Mouse (Mus musculus): Measurements from ENCODE around the gene Gm12184. TPM values are rescaled to one million over a fixed set of nuclear protein-coding genes. Genes with fewer than 3 reads are reported as not detected.
"Not testable (repeated sequence)": the region's sequence is repeated elsewhere in the genome, so short reads cannot be mapped to it uniquely, and the experiment has no call there.

The Gm12184 gene
- polyA plus RNA-seq, 1 experiment = 4.6 TPM

DNA sequence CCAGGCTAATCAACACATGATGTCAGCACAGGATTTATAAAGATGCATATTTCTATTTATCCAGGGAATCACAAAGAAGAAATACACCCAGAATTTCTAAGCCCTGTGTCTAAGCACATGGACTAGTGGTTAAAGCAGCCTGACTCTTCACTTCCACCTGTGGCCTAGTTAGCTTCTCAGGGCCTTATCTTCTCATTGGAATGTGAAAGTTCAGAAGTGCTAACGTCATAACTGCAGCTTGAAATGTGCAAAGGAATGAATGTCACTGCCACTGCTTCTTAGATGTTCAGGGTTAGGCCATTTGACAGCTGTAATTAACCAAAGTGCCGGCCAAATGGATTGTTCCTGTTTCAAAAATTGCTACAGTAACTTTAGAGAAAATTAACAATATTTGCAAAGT is 3.8 kb upstream of the Gm12184 start:
- H3K36me3 ChIP-seq (ENCODE audit: control insufficient read depth) = no peaks in the 10 kb centered on the region

DNA sequence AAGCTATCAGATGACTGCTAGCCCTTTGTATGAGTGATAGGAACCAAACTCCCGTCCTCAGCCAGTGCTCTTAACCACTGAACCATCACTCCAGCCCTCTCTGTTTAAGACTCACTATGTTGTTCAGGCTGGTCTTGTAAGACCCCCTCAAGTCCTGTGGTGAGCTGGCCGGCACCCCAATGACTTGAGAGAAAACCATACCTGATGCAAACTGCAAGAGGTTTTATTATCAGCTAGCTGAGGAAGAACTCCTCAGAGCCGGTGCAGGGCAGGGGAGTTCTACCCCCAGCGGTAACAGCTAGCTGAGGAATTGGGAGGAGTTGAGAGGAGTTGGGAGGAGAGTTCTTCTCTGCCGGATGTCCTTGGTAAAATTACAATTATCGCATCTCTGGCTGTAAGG is 1.5 kb upstream of the Gm12184 start:
- TF ChIP-seq TAL1 (IDR thresholded peaks at IDR 0.05; ENCODE audit: low read length) (no peak), GATA1 (IDR thresholded peaks at IDR 0.05; ENCODE audit: low read length) (no peak)
- peaks cover 32% of the 10 kb centered on the region for H3K4me1 ChIP-seq (ENCODE audit: control insufficient read depth)

More for the DNA sequence above, 3.8 kb upstream of the Gm12184 start:
- H3K27me3 ChIP-seq (ENCODE audit: control insufficient read depth) = peaks cover 23% of the 10 kb centered on the region
- peaks cover 11% of the 10 kb centered on the region for H3K9me3 ChIP-seq (ENCODE audit: control insufficient read depth, low read length)
- TF ChIP-seq GATA1 (IDR thresholded peaks at IDR 0.05; ENCODE audit: low read length) (no peak), TAL1 (IDR thresholded peaks at IDR 0.05; ENCODE audit: low read length) (no peak)
- H3K4me3 ChIP-seq (replicated peaks) = no peak overlapping the region
- peaks cover 35% of the 10 kb centered on the region for H3K4me1 ChIP-seq (ENCODE audit: control insufficient read depth)

DNA sequence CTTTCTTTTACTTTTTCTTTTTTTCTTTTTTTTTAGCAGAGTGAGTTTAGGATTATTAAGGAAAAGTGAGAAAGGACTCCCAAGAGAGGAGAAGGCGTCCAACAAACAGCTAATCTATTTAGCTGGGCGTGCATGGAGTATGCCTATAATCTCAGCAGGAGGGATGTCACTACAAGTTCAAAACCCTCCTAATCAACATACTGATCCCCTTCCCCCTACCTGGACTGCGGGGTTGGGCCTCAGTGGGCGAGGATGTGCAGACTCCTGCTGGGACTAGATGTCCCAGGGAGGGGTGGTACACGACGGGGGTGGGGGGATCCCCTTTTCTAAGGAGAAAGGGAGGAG is 269 bp upstream of the Gm12184 start:
- Histone ChIP-seq H3K27me3 (ENCODE audit: control insufficient read depth) (peaks cover 45% of the 10 kb centered on the region), H3K9me3 (ENCODE audit: control insufficient read depth, low read length) (peaks cover 11% of the 10 kb centered on the region), H3K4me1 (ENCODE audit: control insufficient read depth) (peaks cover 34% of the 10 kb centered on the region), H3K4me3 (replicated peaks) (peak overlapping the region; percentile 66), H3K36me3 (ENCODE audit: control insufficient read depth) (no peaks in the 10 kb centered on the region)
- TF ChIP-seq GATA1 (IDR thresholded peaks at IDR 0.05; ENCODE audit: low read length) = no peak
- no peak for TF ChIP-seq TAL1 (IDR thresholded peaks at IDR 0.05; ENCODE audit: low read length)

More for the DNA sequence above, 1.5 kb upstream of the Gm12184 start:
- Histone ChIP-seq H3K9me3 (ENCODE audit: control insufficient read depth, low read length) (peaks cover 11% of the 10 kb centered on the region), H3K27me3 (ENCODE audit: control insufficient read depth) (peaks cover 41% of the 10 kb centered on the region), H3K36me3 (ENCODE audit: control insufficient read depth) (no peaks in the 10 kb centered on the region), H3K4me3 (replicated peaks) (no peak overlapping the region)

DNA sequence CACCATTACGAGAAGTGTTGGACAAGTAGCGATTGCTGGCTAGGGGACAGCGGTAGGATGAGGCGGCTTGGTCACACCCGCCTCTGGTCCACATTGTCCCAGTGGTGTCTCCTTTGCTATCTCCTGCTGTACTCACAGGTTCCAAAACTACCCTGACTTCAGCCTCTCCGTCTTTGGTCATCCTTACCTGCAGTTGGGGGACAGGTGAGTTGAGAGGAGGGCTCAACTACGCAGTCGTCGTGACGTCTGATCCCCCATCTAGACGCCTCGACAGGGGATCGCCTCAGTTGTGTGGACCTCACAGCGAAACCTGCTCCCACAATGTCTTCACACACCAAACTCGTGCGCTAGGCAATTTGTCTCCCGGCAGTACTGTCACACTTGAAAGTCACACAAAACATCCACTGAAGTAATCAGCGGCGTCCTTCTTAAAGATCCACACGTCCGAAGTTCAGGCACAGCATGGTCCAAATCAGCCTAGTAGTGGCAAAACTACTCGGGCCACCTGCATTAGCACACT is 2.1 kb downstream of the Gm12184 start:
- peaks cover 11% of the 10 kb centered on the region for H3K9me3 ChIP-seq (ENCODE audit: control insufficient read depth, low read length)
- H3K36me3 ChIP-seq (ENCODE audit: control insufficient read depth) = no peaks in the 10 kb centered on the region
- H3K27me3 ChIP-seq (ENCODE audit: control insufficient read depth) = peaks cover 45% of the 10 kb centered on the region
- peak overlapping the region; percentile 62 for H3K4me3 ChIP-seq (replicated peaks)
- TF ChIP-seq GATA1 (IDR thresholded peaks at IDR 0.05; ENCODE audit: low read length) (no peak), TAL1 (IDR thresholded peaks at IDR 0.05; ENCODE audit: low read length) (no peak)
- H3K4me1 ChIP-seq (ENCODE audit: control insufficient read depth) = peaks cover 51% of the 10 kb centered on the region

DNA sequence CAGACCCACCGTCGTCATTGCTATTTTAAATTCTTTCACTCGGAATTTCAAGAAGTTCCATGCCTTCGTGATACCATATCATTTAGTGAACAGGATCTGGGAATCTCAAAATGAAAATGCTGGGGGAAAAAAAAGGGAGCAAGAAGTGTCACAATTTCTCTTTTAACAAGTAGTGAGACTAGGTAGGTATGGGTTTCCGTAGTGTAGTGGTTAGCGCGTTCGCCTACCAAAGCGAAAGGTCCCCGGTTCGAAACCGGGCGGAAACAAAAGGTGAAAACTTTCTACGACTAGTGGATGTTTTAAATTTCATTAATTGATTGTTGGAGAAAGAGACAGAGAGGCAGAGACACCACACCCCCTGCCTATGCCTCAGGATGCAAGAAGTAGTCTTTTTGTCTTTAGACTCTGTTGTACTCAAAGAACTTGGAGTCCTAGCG is 2.9 kb downstream of the Gm12184 start:
- Histone ChIP-seq H3K4me1 (ENCODE audit: control insufficient read depth) (peaks cover 53% of the 10 kb centered on the region), H3K4me3 (replicated peaks) (peak overlapping the region; percentile 62), H3K36me3 (ENCODE audit: control insufficient read depth) (no peaks in the 10 kb centered on the region), H3K9me3 (ENCODE audit: control insufficient read depth, low read length) (peaks cover 9% of the 10 kb centered on the region), H3K27me3 (ENCODE audit: control insufficient read depth) (peaks cover 45% of the 10 kb centered on the region)
- TF ChIP-seq GATA1 (IDR thresholded peaks at IDR 0.05; ENCODE audit: low read length) = no peak
- TF ChIP-seq TAL1 (IDR thresholded peaks at IDR 0.05; ENCODE audit: low read length) = no peak

DNA sequence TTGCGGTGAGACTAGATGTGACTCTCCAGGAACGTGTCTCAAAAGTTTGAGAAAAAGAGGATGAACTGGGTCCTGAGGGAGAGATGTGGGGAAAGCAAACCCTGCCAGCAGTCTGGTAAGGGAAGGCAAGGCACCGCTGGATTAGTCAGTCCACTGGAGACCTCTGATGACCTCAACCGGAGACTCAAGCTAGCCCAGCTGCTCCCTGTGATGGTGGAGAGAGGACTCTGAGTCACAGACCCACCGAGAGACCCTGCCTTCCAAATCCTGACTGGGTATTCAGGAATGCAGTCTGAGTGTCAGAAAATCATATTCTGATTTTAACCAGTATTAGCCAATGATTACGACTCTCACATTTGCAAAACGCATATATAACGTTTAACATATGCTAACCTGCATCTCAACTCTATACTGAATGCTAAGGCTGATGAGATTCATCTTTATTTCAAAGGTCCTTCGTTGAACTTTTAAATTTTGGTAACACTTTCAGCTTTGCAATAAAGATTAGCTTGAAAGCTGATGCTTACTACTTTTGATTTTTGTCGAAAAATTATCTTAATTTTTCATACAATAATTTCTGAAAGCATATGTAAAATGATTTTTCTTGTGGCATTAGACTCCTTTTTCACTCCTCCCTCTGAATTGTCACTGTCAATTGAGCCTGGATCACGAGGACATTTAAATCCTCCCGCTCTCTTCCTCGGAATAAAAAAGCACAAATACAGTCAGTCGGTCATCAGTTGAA is 3.5 kb downstream of the Gm12184 start:
- Histone ChIP-seq H3K4me3 (replicated peaks) (peak overlapping the region; percentile 62), H3K9me3 (ENCODE audit: control insufficient read depth, low read length) (peaks cover 6% of the 10 kb centered on the region), H3K36me3 (ENCODE audit: control insufficient read depth) (no peaks in the 10 kb centered on the region), H3K27me3 (ENCODE audit: control insufficient read depth) (peaks cover 43% of the 10 kb centered on the region), H3K4me1 (ENCODE audit: control insufficient read depth) (peaks cover 59% of the 10 kb centered on the region)
- TF ChIP-seq TAL1 (IDR thresholded peaks at IDR 0.05; ENCODE audit: low read length) = no peak
- TF ChIP-seq GATA1 (IDR thresholded peaks at IDR 0.05; ENCODE audit: low read length) = no peak

DNA sequence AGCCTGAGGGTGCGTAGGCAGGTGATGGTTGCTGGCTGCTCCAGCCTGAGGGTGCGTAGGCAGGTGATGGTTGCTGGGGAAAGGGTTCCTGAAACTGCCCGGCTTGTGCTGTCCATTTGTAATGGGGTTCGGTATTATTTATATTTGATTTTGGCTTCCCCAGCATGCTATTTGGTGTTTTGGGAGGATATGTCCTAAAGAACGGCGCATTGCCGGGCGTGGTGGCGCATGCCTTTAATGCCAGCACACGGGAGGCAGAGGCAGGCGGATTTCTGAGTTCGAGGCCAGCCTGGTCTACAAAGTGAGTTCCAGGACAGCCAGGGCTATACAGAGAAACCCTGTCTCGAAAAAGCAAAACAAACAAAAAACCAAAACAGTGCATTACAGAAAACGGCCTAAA is 5.2 kb downstream of the Gm12184 start:
- Histone ChIP-seq H3K4me1 (ENCODE audit: control insufficient read depth) (peaks cover 52% of the 10 kb centered on the region), H3K27me3 (ENCODE audit: control insufficient read depth) (peaks cover 28% of the 10 kb centered on the region)
- not testable (repeated sequence) for H3K36me3 ChIP-seq (ENCODE audit: control insufficient read depth); H3K9me3 ChIP-seq (ENCODE audit: control insufficient read depth, low read length); H3K4me3 ChIP-seq (replicated peaks)

DNA sequence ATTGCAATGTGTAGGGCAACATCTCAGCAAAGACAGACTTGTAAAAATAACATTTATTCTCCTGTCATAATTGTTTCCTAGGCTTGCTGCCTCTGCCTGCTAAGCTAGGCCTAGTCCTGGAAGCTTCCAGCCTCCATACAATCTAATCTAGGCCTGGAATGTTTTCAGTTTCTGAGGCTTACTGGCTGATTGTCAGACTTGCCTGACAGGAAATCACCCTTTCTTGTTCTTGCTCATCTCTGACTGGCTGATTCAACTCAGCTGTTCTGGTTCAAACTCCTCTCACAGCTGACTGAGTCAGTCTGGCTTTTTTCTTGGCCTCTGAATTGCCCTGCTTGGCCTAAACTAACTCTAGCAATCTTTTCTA is 6.2 kb downstream of the Gm12184 start:
- Histone ChIP-seq H3K27me3 (ENCODE audit: control insufficient read depth) (peaks cover 23% of the 10 kb centered on the region), H3K4me1 (ENCODE audit: control insufficient read depth) (peaks cover 60% of the 10 kb centered on the region), H3K9me3 (ENCODE audit: control insufficient read depth, low read length) (no peaks in the 10 kb centered on the region), H3K36me3 (ENCODE audit: control insufficient read depth) (peaks cover 8% of the 10 kb centered on the region), H3K4me3 (replicated peaks) (no peak overlapping the region)
- TF ChIP-seq GATA1 (IDR thresholded peaks at IDR 0.05; ENCODE audit: low read length) = no peak
- TF ChIP-seq TAL1 (IDR thresholded peaks at IDR 0.05; ENCODE audit: low read length) = no peak

DNA sequence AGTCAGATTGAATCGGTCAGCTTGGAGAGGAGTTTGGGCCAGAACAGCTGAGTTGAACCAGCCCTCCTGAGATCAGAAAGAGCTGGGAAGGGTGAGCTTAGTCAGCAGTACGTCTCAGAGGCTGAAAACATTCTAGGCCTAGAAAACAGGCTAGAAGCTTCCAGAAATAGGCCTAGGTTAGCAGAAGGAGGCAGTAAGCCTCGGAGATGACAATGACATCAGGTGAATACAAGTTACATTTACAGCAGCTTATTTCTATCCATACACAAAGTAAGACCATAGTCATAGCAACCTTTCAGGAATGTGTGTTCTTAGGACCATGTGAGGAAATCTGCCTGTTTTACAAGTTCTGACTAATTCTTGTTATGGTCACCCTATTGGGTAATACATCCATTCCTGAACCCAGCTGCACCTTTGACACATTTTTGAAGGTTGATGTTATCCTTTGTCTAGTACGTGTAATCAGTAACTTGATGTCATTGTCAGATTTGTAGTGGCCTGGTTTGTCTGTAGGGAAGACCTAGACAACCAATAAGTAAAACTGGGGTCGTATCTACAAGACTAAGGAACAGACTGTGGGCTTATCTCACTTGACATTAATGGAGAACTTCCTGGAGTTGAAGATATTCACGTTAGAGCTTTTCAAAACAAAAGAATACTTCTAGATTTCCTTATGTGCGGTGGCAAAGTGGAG is 6.7 kb downstream of the Gm12184 start:
- Histone ChIP-seq H3K4me3 (replicated peaks) (no peak overlapping the region), H3K36me3 (ENCODE audit: control insufficient read depth) (peaks cover 13% of the 10 kb centered on the region), H3K27me3 (ENCODE audit: control insufficient read depth) (peaks cover 18% of the 10 kb centered on the region), H3K4me1 (ENCODE audit: control insufficient read depth) (peaks cover 65% of the 10 kb centered on the region), H3K9me3 (ENCODE audit: control insufficient read depth, low read length) (no peaks in the 10 kb centered on the region)
- TF ChIP-seq GATA1 (IDR thresholded peaks at IDR 0.05; ENCODE audit: low read length) (no peak), TAL1 (IDR thresholded peaks at IDR 0.05; ENCODE audit: low read length) (no peak)
